Comparison of ENCODE assay signal across 8 mouse cellular contexts in genomic region chr5:143625497-143625896, GRCm38 (mm10). TPM values are rescaled to one million over a fixed set of nuclear protein-coding genes. Genes with fewer than 3 reads are reported as not detected.
DNase-seq lines count a peak whose midpoint lies in the region; TF ChIP-seq lines count a peak whose summit lies in the region.

No protein-coding gene starts in this region.

- H3K27ac ChIP-seq in bone marrow, adult 2 months (ENCODE audit: control insufficient read depth, insufficient read depth, low read depth, low read length, poor library complexity), result peak overlapping the region; percentile 84

- peak overlapping the region; percentile 59 for H3K4me3 ChIP-seq in bone marrow, adult 2 months (replicated peaks; ENCODE audit: control insufficient read depth, low read depth, low read length)

- DNase-seq in MEL-GATA-1-ER (ENCODE audit: extremely low read depth, low read depth), result peak; percentile 81
- peak; percentile 40 for DNase-seq in heart, postnatal 25 days (ENCODE audit: low spot score)
- peak; percentile 55 to 77 for DNase-seq in lung, adult 18-20 months
- DNase-seq in frontal cortex, postnatal 36 days (ENCODE audit: low spot score in 2 of 2), result no peak
- DNase-seq in left cerebral cortex, postnatal 14 days (ENCODE audit: low spot score in 2 of 2), result no peak
- DNase-seq in gastrocnemius, postnatal 14 days, result no peak
- DNase-seq in urinary bladder, postnatal 4 days (ENCODE audit: low spot score in 2 of 2), result no peak

- TF ChIP-seq CTCF in bone marrow, adult 2 months (IDR thresholded peaks at IDR 0.05; ENCODE audit: control insufficient read depth, insufficient read depth, low read length), result no peak

- intact Hi-C loops in heart, postnatal 25 days (cut with DNase I), result no loop called here
- intact Hi-C loops in left cerebral cortex, postnatal 14 days (cut with DNase I), result no loop called here
- intact Hi-C loops in gastrocnemius, postnatal 14 days (cut with DNase I; ENCODE audit: low total_unique reads), result no loop called here

- 60% methylated on average over 12 of the region's 12 CpGs for WGBS in bone marrow, adult 2 months

- no peak for TF ChIP-seq POLR2A in bone marrow, adult 2 months (IDR thresholded peaks at IDR 0.05; ENCODE audit: borderline replicate concordance, control insufficient read depth, low read depth, low read length)

- peaks cover 2% of the 10 kb centered on the region; the same call in 1 of the 2 replicates for H3K4me1 ChIP-seq in bone marrow, adult 2 months (ENCODE audit: control insufficient read depth, insufficient read depth, low read length)

RNA-seq across cellular contexts. Expression of gene Cyth3, which starts 3.2 kb away (rescaled TPM):
- polyA plus RNA-seq in bone marrow, adult 2 months (2011; ENCODE audit: insufficient read depth, insufficient read length, low replicate concordance, missing spikeins), result 19.7 and 20.4 TPM in 2 replicates
- 10 to 100 TPM; 43.8 to 44.9 TPM for total RNA-seq in heart, postnatal 25 days (2021)
- 10 to 100 TPM; 53.5 to 59.4 TPM for total RNA-seq in left cerebral cortex, postnatal 14 days (2021)
- total RNA-seq in gastrocnemius, postnatal 14 days (2021), result 10 to 100 TPM; 33.5 to 39.5 TPM

Comparison
In these comparisons a context has a peak if more than half of its experiments do, and no peak if none do; other contexts are left out.
1. DNase-seq: peak in MEL-GATA-1-ER (single experiment), heart, postnatal 25 days (single experiment) and lung, adult 18-20 months (2 of 2); none in frontal cortex, postnatal 36 days (0 of 2), left cerebral cortex, postnatal 14 days (0 of 2), gastrocnemius, postnatal 14 days (single experiment) and urinary bladder, postnatal 4 days (0 of 2).